Mouse (Mus musculus): ENCODE data around the gene Dmbt1. TPM values are rescaled to one million over a fixed set of nuclear protein-coding genes. Genes with fewer than 3 reads are reported as not detected.
"Not testable (repeated sequence)": the region's sequence is repeated elsewhere in the genome, so short reads cannot be mapped to it uniquely, and the experiment has no call there.

Dmbt1 gene
- polyA plus RNA-seq, 1 experiment: not detected

DNA sequence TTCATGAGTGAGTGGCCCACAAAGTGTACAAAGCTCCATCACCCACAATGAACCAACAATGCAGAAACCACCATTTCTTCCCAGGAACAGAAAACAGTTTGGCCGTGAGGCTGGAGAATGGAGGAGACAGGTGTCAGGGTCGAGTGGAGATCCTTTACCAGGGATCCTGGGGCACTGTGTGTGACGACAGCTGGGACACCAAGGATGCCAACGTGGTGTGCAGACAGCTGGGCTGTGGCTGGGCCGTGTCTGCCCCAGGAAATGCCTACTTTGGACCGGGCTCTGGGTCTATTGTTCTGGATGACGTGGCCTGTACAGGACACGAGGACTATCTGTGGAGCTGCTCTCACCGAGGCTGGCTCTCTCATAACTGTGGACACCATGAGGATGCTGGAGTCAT is 50.5 kb downstream of the Dmbt1 start:
- not testable (repeated sequence) for H3K4me1 ChIP-seq (ENCODE audit: control insufficient read depth, insufficient read depth, insufficient read length, low read length); H3K27ac ChIP-seq (replicated peaks; ENCODE audit: low read depth, low read length); H3K4me3 ChIP-seq (ENCODE audit: insufficient read depth, low read depth, low read length)

GRCm38 (mm10) chr7:131112486-131112885 is 80.6 kb downstream of the Dmbt1 start:
- Histone ChIP-seq H3K4me3 (ENCODE audit: insufficient read depth, low read depth, low read length) (no peak overlapping the region), H3K4me1 (ENCODE audit: control insufficient read depth, insufficient read depth, insufficient read length, low read length) (no peaks in the 10 kb centered on the region), H3K27ac (replicated peaks; ENCODE audit: low read depth, low read length) (no peak overlapping the region)

- H3K4me1 ChIP-seq (ENCODE audit: control insufficient read depth, insufficient read depth, insufficient read length, low read length): no peaks in the 10 kb centered on the region
- H3K4me3 ChIP-seq (ENCODE audit: insufficient read depth, low read depth, low read length): no peak overlapping the region
- H3K27ac ChIP-seq (replicated peaks; ENCODE audit: low read depth, low read length): no peak overlapping the region
Measured at GRCm38 (mm10) chr7:131113676-131114075, 81.8 kb downstream of the Dmbt1 start.

GRCm38 (mm10) chr7:131114434-131114833 is 82.6 kb downstream of the Dmbt1 start:
- Histone ChIP-seq H3K4me1 (ENCODE audit: control insufficient read depth, insufficient read depth, insufficient read length, low read length) (no peaks in the 10 kb centered on the region), H3K4me3 (ENCODE audit: insufficient read depth, low read depth, low read length) (no peak overlapping the region), H3K27ac (replicated peaks; ENCODE audit: low read depth, low read length) (no peak overlapping the region)

DNA sequence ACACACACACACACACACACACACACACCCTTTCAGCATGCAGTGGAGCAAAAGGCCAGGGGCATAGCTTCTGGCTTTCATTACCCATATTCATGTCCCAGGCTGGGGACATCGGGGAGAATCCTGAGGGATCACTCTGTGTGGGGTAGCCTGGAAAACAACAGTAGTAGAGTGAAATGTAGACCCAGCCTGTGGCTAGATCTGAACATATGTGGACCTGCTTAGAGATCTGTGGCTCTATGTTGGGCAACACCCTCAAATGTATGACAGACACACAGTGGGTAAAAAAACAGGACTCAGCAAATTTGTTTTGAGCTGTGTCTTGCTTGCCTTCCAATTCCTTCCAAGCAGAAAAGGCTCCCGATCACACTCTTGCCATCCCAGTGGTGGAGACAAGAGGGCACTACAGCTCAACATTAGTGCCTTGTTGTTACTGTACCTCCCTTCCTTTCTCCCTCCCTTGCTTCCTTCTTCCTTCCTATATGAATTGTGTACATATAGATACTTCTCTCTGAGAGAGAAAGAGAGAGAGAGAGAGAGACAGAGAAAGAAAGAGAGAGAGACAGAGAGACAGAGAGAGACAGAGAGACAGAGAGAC is 90.5 kb downstream of the Dmbt1 start:
- H3K4me3 ChIP-seq (ENCODE audit: insufficient read depth, low read depth, low read length): no peak overlapping the region
- H3K27ac ChIP-seq (replicated peaks; ENCODE audit: low read depth, low read length): no peak overlapping the region
- no peaks in the 10 kb centered on the region for H3K4me1 ChIP-seq (ENCODE audit: control insufficient read depth, insufficient read depth, insufficient read length, low read length)

DNA sequence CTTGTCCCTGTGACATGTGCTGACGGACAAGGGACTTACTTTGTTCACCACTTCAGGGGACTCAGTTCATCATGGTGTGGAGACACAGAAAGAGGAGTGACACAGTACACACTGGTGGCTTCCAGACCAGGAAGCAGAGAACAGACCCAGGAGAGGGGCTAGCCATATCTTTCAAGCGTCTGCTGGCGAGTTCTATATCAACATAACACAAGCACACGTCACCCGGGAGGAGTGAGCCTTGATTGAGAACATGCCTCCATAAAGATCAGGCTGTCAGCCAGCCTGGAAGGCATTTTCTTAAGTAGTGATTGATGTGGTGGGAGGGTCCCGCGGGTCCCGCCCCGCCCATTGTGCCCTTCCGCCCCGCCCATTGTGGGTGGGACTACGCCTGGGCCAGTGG is 98.2 kb downstream of the Dmbt1 start:
- Histone ChIP-seq H3K27ac (replicated peaks; ENCODE audit: low read depth, low read length) (no peak overlapping the region), H3K4me1 (ENCODE audit: control insufficient read depth, insufficient read depth, insufficient read length, low read length) (no peaks in the 10 kb centered on the region), H3K4me3 (ENCODE audit: insufficient read depth, low read depth, low read length) (no peak overlapping the region)

GRCm38 (mm10) chr7:131133181-131133580 is 101.3 kb downstream of the Dmbt1 start:
- H3K4me3 ChIP-seq (ENCODE audit: insufficient read depth, low read depth, low read length): no peak overlapping the region
- no peaks in the 10 kb centered on the region for H3K4me1 ChIP-seq (ENCODE audit: control insufficient read depth, insufficient read depth, insufficient read length, low read length)
- no peak overlapping the region for H3K27ac ChIP-seq (replicated peaks; ENCODE audit: low read depth, low read length)

DNA sequence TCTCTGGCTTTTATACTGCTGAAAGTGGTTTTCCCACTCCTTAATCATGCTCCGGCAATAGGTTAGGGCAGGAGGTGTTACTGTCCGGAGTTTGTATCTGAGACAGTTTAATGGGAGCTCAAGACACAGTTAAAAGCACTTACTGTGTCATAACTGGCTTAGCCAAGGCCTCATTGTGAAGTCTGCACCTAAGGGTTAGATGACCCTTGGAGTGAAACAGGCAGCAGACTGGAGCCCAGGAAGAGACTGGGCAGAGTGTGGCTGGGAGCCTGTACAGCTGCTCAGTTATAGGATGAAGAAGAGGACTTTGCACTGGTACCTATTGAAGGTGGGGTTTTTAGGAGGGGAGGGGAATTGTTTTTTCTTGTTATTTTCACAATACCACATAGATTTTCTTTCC is 114.4 kb downstream of the Dmbt1 start, which contains the start of gene 4933402N03Rik:
4933402N03Rik (minus strand) TSS at position 101 of the 400 bp plus-strand sequence.
- Histone ChIP-seq H3K4me1 (ENCODE audit: control insufficient read depth, insufficient read depth, insufficient read length, low read length) (no peaks in the 10 kb centered on the region), H3K27ac (replicated peaks; ENCODE audit: low read depth, low read length) (no peak within 1 kb of the TSS), H3K4me3 (ENCODE audit: insufficient read depth, low read depth, low read length) (no peak within 1 kb of the TSS)

GRCm38 (mm10) chr7:131150179-131150578 is 118.3 kb downstream of the Dmbt1 start:
- no peaks in the 10 kb centered on the region for H3K4me1 ChIP-seq (ENCODE audit: control insufficient read depth, insufficient read depth, insufficient read length, low read length)
- no peak overlapping the region for H3K27ac ChIP-seq (replicated peaks; ENCODE audit: low read depth, low read length)
- H3K4me3 ChIP-seq (ENCODE audit: insufficient read depth, low read depth, low read length): no peak overlapping the region

DNA sequence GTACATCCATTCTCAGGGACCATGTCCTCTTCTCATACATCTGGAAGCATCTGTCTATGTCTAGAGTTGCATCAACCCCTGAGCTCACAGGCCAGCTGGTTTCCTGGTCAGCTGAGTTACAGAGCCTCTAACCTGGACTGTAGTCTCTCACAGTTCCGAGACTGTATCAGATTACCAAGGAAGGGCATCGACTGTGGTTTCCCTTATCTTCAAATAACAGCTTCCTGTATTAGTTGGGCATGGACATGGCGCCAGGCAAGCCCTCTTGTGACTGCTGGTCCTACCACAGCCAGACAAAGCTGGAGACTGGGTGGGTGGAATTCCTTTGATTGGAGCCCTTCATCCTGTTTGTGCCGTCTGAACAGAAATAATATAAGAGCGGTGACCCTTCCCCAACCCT is 121.2 kb downstream of the Dmbt1 start:
- no peak overlapping the region for H3K4me3 ChIP-seq (ENCODE audit: insufficient read depth, low read depth, low read length)
- H3K4me1 ChIP-seq (ENCODE audit: control insufficient read depth, insufficient read depth, insufficient read length, low read length): no peaks in the 10 kb centered on the region
- H3K27ac ChIP-seq (replicated peaks; ENCODE audit: low read depth, low read length): no peak overlapping the region

- no peaks in the 10 kb centered on the region for H3K4me1 ChIP-seq (ENCODE audit: control insufficient read depth, insufficient read depth, insufficient read length, low read length)
- H3K27ac ChIP-seq (replicated peaks; ENCODE audit: low read depth, low read length): no peak overlapping the region
- no peak overlapping the region for H3K4me3 ChIP-seq (ENCODE audit: insufficient read depth, low read depth, low read length)
Measured at GRCm38 (mm10) chr7:131162251-131162650, 130.4 kb downstream of the Dmbt1 start.

- H3K4me3 ChIP-seq (ENCODE audit: insufficient read depth, low read depth, low read length): no peak overlapping the region
- no peak overlapping the region for H3K27ac ChIP-seq (replicated peaks; ENCODE audit: low read depth, low read length)
- no peaks in the 10 kb centered on the region for H3K4me1 ChIP-seq (ENCODE audit: control insufficient read depth, insufficient read depth, insufficient read length, low read length)
Measured at GRCm38 (mm10) chr7:131167771-131168170, 135.9 kb downstream of the Dmbt1 start.

DNA sequence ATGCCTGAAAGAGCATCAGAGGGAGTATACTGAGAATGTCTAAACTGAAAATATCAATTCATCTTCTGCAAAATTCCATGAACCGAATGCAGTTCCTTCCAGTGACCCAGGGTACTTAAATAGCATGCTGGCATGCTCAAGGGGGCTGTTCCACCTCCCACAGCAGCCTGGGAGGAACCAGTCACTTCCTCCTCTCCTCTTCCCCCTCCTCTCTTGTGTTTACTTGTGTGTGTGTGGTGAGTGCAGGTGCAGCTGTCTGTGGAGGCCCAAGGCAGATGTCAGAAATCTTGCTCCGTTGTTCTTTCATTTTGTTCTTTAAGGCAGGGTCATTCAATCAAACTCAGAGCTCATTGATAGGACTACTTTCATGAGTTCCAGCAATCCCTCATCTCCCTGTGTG is 137.2 kb downstream of the Dmbt1 start:
- no peak overlapping the region for H3K4me3 ChIP-seq (ENCODE audit: insufficient read depth, low read depth, low read length)
- no peaks in the 10 kb centered on the region for H3K4me1 ChIP-seq (ENCODE audit: control insufficient read depth, insufficient read depth, insufficient read length, low read length)
- H3K27ac ChIP-seq (replicated peaks; ENCODE audit: low read depth, low read length): no peak overlapping the region

Other genes with a start within 250 kb of the Dmbt1 start
- 11.4 and 17.8 TPM in 2 replicates for gene Plekha1, start 166.3 kb upstream of the Dmbt1 start, polyA plus RNA-seq (2012; ENCODE audit: insufficient read depth, insufficient read length, missing spikeins)
- 40.6 and 47.3 TPM in 2 replicates for gene Htra1, start 95.9 kb upstream of the Dmbt1 start, polyA plus RNA-seq (2012; ENCODE audit: insufficient read depth, insufficient read length, missing spikeins)
- gene 4933402N03Rik, start 114.3 kb downstream of the Dmbt1 start, polyA plus RNA-seq (2012; ENCODE audit: insufficient read depth, insufficient read length, missing spikeins): not detected in 2 replicates
- not detected in 2 replicates for gene 5430419D17Rik, start 142.3 kb downstream of the Dmbt1 start, polyA plus RNA-seq (2012; ENCODE audit: insufficient read depth, insufficient read length, missing spikeins)

All from brown adipose tissue, adult 24 weeks (tissue).